Mouse (Mus musculus) left cerebral cortex, adult 8-10 months (tissue): Measurements from ENCODE around the gene Gm39115. TPM values are rescaled to one million over a fixed set of nuclear protein-coding genes. Genes with fewer than 3 reads are reported as not detected.

Experiments
- DNase-seq, 2 experiments: peaks; one replicate each; pipeline ENCODE4 v3.0.0; 2022; ENCODE audit warnings: low spot score in 2 of 2
- total RNA-seq, 4 experiments: library from RNA; stranded (reverse); gene quantifications; 2 replicates each; pipeline ENCODE4 v1.2.4; 2022

Gene Gm39115
- total RNA-seq, 4 experiments from 2014 or later = not detected

GRCm38 (mm10) chr7:142096701-142097100 lies 39.1 kb downstream of the Gm39115 start:
- DNase-seq = no peak

DNA sequence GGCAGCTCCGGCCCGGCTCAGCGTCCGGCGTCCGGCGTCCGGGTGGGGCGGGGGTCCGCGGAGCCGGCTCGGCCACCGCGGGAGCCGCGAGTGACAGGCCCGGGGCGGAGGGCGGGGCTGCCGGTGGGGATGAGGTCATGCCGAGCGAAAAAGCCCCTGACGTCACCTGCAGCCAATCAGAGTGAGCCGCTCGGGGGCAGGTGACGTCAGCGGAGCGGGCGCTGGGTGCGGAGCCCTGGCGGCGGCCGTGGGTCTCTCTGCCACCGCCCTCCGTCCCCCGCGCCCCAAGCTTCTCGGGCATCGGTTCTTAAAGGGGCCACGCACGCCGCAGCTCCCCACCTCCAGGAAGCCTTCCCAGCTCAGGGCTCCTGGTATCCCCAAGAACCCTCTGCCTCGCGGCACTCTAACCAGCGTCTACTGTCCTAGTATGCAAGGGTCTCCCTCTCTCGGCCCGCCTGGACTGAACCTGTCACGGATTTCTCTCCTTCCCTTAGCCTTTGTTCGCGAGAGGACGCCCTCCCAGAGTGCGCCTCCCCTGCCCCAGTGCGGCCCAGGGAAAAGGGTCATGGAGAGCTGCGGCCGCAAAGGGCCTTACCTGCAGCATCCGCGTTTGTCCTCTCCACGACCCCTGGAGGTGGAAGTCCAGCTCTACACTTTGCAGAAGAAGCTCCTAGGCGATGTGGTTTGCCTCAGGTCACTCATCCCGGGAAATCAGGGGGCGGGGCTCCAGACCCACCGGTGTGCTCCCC lies 40.5 kb downstream of the Gm39115 start, which contains the start of gene Dusp8:
TSS of gene Dusp8 (minus strand) at position 661 of the 749 bp plus-strand sequence.
- peak; percentile 85 to 93 for DNase-seq

DNA sequence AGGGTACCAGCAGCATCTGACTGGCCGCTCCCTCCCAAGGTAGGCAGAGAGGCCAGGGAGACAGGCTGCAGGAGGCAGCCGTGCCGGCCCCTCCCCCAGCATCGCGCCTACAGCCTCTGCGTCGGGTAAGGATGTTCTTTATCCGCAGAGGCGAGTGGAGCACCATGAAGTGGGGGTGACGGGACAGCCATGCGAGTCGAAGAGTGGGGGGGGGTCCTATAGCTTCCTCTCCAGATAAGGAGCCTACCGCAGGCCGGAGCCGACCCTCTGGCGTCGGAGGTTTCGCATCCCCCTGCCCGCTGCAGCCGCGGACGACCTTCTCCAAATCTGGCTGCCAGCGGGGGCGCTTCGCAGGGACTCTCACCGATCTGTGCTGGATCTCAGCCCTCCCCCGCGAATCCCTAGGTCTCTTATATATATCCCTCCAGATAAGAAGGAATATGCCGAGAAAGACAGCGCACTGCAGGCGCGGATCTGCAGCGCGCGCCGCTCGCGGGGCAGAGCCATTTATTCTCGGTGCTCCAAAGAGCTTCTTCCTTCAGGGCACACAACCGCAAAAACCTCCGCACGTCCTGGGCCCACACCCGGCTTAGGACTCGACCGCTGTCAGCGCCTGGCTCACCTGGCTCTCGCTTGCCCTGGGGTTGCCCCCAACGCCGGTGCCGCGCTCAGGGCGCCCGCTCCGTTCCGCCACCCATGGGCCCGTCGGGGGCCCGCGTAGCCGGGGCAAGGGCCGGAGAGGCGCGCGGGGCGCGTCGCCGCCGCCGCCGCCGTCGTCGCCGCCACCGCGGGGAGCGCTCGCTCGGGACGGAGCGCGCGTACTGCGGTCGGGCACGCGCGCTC lies 41.3 kb downstream of the Gm39115 start:
- peak in 1 of 2 experiments; percentile 78 for DNase-seq

DNA sequence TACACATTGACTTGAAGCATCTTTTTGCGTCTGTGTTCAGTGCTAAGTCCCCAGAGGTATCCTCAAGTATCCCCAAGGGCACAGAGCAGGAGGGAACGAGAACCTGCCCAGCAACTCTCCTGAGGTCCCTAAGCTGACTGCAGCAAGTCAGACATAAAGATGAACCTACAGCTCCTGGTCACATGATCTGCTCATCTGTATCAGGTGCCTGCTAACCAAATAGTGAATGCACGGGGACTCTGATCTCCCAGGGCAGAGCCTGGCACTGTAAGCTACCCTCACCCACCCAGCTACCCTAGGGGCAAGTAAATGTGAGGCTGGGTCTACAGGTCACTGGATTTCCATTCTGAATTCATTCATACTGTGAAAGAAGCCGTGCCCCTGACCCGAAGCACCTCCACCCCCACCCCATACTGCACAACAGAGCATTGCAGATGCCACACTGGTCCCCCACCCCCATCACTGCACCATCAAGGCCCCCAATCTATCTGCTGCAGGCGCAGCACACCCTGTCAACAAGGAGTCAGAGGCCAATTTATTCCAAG lies 42.1 kb downstream of the Gm39115 start:
- no peak for DNase-seq

DNA sequence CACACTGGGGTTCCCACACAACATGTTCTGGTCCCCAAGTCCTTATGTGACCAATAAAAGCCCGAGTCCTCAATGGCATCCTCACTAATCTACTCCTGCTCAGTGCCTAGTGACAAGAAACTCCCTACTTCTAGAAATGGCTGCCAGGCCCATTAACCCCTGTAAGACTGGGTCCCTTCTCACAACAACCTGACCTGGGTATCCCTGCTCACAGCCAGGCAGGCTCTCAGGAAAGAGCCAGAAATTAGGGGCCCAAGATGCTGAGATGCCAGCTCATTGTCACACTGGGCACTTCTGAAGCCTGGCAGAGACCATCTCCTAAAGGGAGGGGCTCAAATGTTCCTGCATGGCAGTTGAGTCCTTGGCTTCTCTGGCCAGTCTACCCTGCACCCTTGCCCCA lies 42.8 kb downstream of the Gm39115 start:
- no peak for DNase-seq

DNA sequence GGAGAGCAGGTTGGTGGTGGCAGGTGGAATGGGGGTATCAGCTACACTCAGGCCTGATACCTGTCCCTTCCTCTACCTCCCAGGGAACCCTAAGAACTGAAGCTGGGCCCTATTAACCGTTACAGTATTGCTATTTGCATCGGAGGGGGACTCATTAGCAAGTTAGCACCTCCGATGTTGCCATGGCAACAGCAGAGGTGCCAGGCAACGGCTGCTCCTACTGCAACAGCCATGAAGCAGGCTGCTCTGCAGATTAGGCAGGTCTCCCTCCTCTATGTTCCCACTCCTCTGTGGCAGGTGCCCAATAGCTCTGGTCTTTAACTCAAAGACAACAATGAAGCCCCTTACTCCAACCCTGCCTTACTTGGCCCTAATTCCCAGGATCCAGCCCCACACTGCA lies 44.0 kb downstream of the Gm39115 start:
- peak in 1 of 2 experiments; percentile 74 for DNase-seq

- DNase-seq = no peak
These were observed 46.0 kb downstream of the Gm39115 start for GRCm38 (mm10) chr7:142089648-142090447.

DNA sequence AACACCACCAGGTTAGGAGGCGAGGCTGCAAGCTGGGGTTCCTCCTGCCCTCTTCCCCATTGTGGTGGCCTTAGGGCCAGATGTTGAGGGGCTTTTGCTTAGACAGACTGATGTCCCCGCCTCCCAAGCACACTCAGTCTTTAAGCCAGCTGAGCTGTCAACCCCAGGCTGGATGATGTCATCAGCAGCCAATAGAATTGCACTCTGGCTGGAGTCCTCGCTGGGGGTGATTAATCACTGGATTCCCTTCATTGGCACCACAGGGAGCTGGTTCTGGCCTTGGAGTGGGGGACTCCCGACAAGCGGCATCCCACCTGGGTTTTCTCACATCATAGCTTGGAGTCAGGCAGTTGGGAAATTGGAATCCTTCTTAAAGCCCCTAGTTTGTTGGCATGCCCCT lies 46.9 kb downstream of the Gm39115 start:
- DNase-seq = peak in 1 of 2 experiments; percentile 71

GRCm38 (mm10) chr7:142087069-142087652 lies 48.7 kb downstream of the Gm39115 start:
- no peak for DNase-seq

DNA sequence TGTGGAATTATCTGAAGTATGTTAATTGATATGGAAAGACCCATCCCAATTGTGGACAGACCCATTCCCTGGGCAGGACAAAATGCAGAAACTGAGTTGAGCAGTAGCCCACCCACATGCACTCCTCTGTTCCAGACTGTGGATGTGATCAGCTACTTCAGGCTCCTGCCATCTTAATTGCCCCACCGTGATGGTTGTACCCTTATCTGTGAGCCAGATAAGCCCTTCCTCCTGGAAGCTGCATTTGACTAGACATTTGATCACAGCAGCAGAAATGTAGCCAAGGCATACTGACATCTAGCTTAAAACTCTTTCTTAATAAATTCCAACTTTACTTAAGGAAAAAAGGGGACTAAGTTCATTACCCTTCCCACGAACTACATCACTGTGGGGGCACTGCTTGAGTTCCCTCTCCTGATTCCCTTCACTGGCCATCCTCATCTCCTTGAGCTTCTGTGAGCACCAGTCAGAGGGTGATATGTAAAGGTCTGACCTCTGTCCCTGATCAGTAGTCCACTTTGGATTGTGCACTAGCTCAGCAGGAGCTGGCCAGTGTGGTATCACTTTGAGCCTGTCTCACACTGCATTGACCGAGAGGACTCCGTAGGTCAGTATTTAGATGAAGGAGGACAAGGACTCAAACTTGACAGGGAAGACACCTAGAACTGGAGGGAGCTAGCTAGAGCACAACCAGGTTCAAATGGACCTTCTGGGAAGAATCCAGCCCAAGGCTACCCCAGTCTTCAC lies 49.5 kb downstream of the Gm39115 start:
- DNase-seq = no peak

Other genes with a start within 250 kb of the Gm39115 start
- 100 to 1,000 TPM; 107 to 115 (median 111) TPM for gene Tollip, start 217.5 kb downstream of the Gm39115 start, total RNA-seq
- gene Brsk2, start 186.3 kb downstream of the Gm39115 start, total RNA-seq = 100 to 1,000 TPM; 190 to 209 (median 202) TPM
- 10 to 100 TPM; 32.6 to 34.9 (median 33.7) TPM for gene Mob2, start 75.0 kb downstream of the Gm39115 start, total RNA-seq
- gene Dusp8, start 40.2 kb downstream of the Gm39115 start, total RNA-seq = 100 to 1,000 TPM; 127 to 151 (median 133) TPM
- gene Gm45618, start 15.3 kb downstream of the Gm39115 start, total RNA-seq = not detected
- gene Gm45337, start 8.6 kb upstream of the Gm39115 start, total RNA-seq = not detected
- not detected for gene Gm29735, start 21.1 kb upstream of the Gm39115 start, total RNA-seq
- gene Gm4553, start 29.7 kb upstream of the Gm39115 start, total RNA-seq = not detected
- gene Krtap5-2, start 40.0 kb upstream of the Gm39115 start, total RNA-seq = not detected
- not detected for gene Gm10153, start 54.4 kb upstream of the Gm39115 start, total RNA-seq
- gene Krtap5-3, start 65.3 kb upstream of the Gm39115 start, total RNA-seq = not detected
- not detected for gene Gm7579, start 75.8 kb upstream of the Gm39115 start, total RNA-seq
- not detected for gene Krtap5-5, start 93.9 kb upstream of the Gm39115 start, total RNA-seq
- not detected for gene Gm40460, start 105.0 kb upstream of the Gm39115 start, total RNA-seq
- not detected for gene Gm2431, start 122.3 kb upstream of the Gm39115 start, total RNA-seq
- gene Gm4559, start 138.3 kb upstream of the Gm39115 start, total RNA-seq = not detected
- not detected for gene Krtap5-1, start 161.1 kb upstream of the Gm39115 start, total RNA-seq
- not detected for gene Krtap5-4, start 167.5 kb upstream of the Gm39115 start, total RNA-seq
- gene Ifitm10, start 237.7 kb upstream of the Gm39115 start, total RNA-seq = 10 to 100 TPM; 30.9 to 34.5 (median 31.7) TPM
- gene Gm49369, start 246.6 kb upstream of the Gm39115 start, total RNA-seq = 10 to 100 TPM in 2 of 4 experiments, 1 to 10 TPM in 1, not detected in 1; 2.2 to 24.0 (median 19.7) TPM